Mouse (Mus musculus) gonadal fat pad, adult 2 months (tissue): ENCODE results near the gene Gm21860. TPM values are rescaled to one million over a fixed set of nuclear protein-coding genes. Genes with fewer than 3 reads are reported as not detected.

Experiments used
- polyA plus RNA-seq: library from polyadenylated mRNA; depleted of rRNA; stranded (reverse); fragments of >200 nt; gene quantifications from 2 replicates; pipeline ENCODE4 v1.2.3, GENCODE M21; 2012; rRNA removed

The Gm21860 gene
- polyA plus RNA-seq, 1 experiment: not detected

Other genes starting within 250 kb of the Gm21860 start
- not detected in 2 replicates for gene Gm47283, start 29.9 kb upstream of the Gm21860 start, polyA plus RNA-seq
- not detected in 2 replicates for gene Gm21748, start 84.4 kb upstream of the Gm21860 start, polyA plus RNA-seq